Comparison of ENCODE assay signal across 12 mouse cellular contexts in genomic region chr9:57808771-57809310, GRCm38 (mm10). TPM values are rescaled to one million over a fixed set of nuclear protein-coding genes. Genes with fewer than 3 reads are reported as not detected.
A peak's percentile ranks its signal among the peaks of the same experiment; 100 is the strongest.
DNase-seq lines count a peak whose midpoint lies in the region; ATAC-seq lines count a peak whose summit lies in the region.
"Had no signal": no experiment of that assay in that cellular context is flagged by ENCODE, and none has a peak within 500 bp of the region (broad histone marks: within the 10 kb centered on the region; RNA-seq: fewer than 3 reads in every experiment).

No protein-coding gene starts in this region.

- no peak for ATAC-seq in neural tube, embryonic 11.5 days (ENCODE audit: insufficient read depth, low FRiP score, low TSS enrichment)
- no peak for ATAC-seq in neural tube, embryonic 14.5 days (ENCODE audit: low read depth)
- no peak for ATAC-seq in granulocyte monocyte progenitor cell, adult 5-6 weeks (replicated peaks; ENCODE audit: poor library complexity, severe bottlenecking)

- H3K4me2 ChIP-seq in neural tube, embryonic 11.5 days (ENCODE audit: low read depth): no peak overlapping the region
- no peak overlapping the region for H3K4me2 ChIP-seq in neural tube, embryonic 14.5 days (ENCODE audit: low read depth, low read length)

- H3K9me3 ChIP-seq in neural tube, embryonic 11.5 days (ENCODE audit: control insufficient read depth, low read length): no peaks in the 10 kb centered on the region
- H3K9me3 ChIP-seq in hindbrain, embryonic 10.5 days: no peaks in the 10 kb centered on the region
- H3K9me3 ChIP-seq in neural tube, embryonic 14.5 days (ENCODE audit: control insufficient read depth, low read length): no peaks in the 10 kb centered on the region

- no peaks in the 10 kb centered on the region for H3K27me3 ChIP-seq in neural tube, embryonic 11.5 days (ENCODE audit: control insufficient read depth, insufficient read depth, low read length)
- H3K27me3 ChIP-seq in hindbrain, embryonic 10.5 days (ENCODE audit: insufficient read depth, poor library complexity, severe bottlenecking): no peaks in the 10 kb centered on the region
- H3K27me3 ChIP-seq in neural tube, embryonic 14.5 days (ENCODE audit: control insufficient read depth, insufficient read depth, low read length): no peaks in the 10 kb centered on the region

- H3K36me3 ChIP-seq in neural tube, embryonic 11.5 days (ENCODE audit: control insufficient read depth, insufficient read depth, low read length): no peaks in the 10 kb centered on the region
- peaks cover 33% of the 10 kb centered on the region for H3K36me3 ChIP-seq in hindbrain, embryonic 10.5 days
- no peaks in the 10 kb centered on the region for H3K36me3 ChIP-seq in neural tube, embryonic 14.5 days (ENCODE audit: control insufficient read depth, insufficient read depth, low read length)

- 0 out of 2 replicates have a peak overlapping the region, but pooled peaks have one; percentile 8 for H3K27ac ChIP-seq in neural tube, embryonic 11.5 days (ENCODE audit: low read depth, low read length)
- peak overlapping the region; percentile 72 for H3K27ac ChIP-seq in hindbrain, embryonic 10.5 days
- 0 out of 2 replicates have a peak overlapping the region, but pooled peaks have one; percentile 11 for H3K27ac ChIP-seq in neural tube, embryonic 14.5 days (ENCODE audit: low read depth, low read length)

- no peak for DNase-seq in neural tube, embryonic 11.5 days (ENCODE audit: low spot score)
- DNase-seq in neural tube, embryonic 10.5 days (ENCODE audit: extremely low spot score, low spot score): no peak
- no peak for DNase-seq in hindbrain, embryonic 10.5 days (ENCODE audit: low spot score)
- peak; percentile 55 to 60 for DNase-seq in kidney, postnatal 36 days
- no peak for DNase-seq in urinary bladder, postnatal 36 days (ENCODE audit: low spot score in 2 of 2)
- DNase-seq in B cell, adult 2 months: no peak
- DNase-seq: cerebellum, postnatal 25 days; heart, postnatal 4 days; right cerebral cortex, postnatal 4 days had no signal

- H3K4me1 ChIP-seq in neural tube, embryonic 11.5 days (ENCODE audit: control insufficient read depth, insufficient read depth, low read length): peaks cover 38% of the 10 kb centered on the region
- H3K4me1 ChIP-seq in hindbrain, embryonic 10.5 days (replicated peaks): peaks cover 98% of the 10 kb centered on the region
- H3K4me1 ChIP-seq in neural tube, embryonic 14.5 days (ENCODE audit: control insufficient read depth, insufficient read depth, low read length): peaks cover 55% of the 10 kb centered on the region

- 30% methylated on average over 5 of the region's 5 CpGs for WGBS in neural tube, embryonic 11.5 days
- WGBS in hindbrain, embryonic 10.5 days: 46% methylated on average over 5 of the region's 5 CpGs
- 16% methylated on average over 5 of the region's 5 CpGs for WGBS in neural tube, embryonic 14.5 days

- no peak overlapping the region for H3K9ac ChIP-seq in neural tube, embryonic 11.5 days (ENCODE audit: low read length)
- no peak overlapping the region for H3K9ac ChIP-seq in neural tube, embryonic 14.5 days (replicated peaks; ENCODE audit: low read depth, low read length)

- no peak overlapping the region for H3K4me3 ChIP-seq in neural tube, embryonic 11.5 days (ENCODE audit: low read depth, low read length)
- H3K4me3 ChIP-seq in hindbrain, embryonic 10.5 days: no peak overlapping the region
- no peak overlapping the region for H3K4me3 ChIP-seq in neural tube, embryonic 14.5 days (ENCODE audit: low read depth, low read length)
- H3K4me3 ChIP-seq: myocyte had no signal

RNA-seq across cellular contexts. Expression of gene Arid3b, which starts 27.8 kb away (rescaled TPM):
- 25.7 and 25.8 TPM in 2 replicates for polyA plus RNA-seq in neural tube, embryonic 11.5 days (2014; fragmentation: Nextera tagmentation; extraction: Ambion mirVana)
- polyA plus RNA-seq in hindbrain, embryonic 10.5 days (2016; fragmentation: Nextera tagmentation; extraction: Ambion mirVana): 42.7 and 57.7 TPM in 2 replicates
- polyA plus RNA-seq in neural tube, embryonic 14.5 days (2014; fragmentation: Nextera tagmentation; extraction: Ambion mirVana): 6.3 and 7.3 TPM in 2 replicates
- total RNA-seq in granulocyte monocyte progenitor cell, adult 5-6 weeks (2014; fragmentation: Nextera tagmentation): 2.0 and 3.6 TPM in 2 replicates
- 0.99 and 1.3 TPM in 2 replicates for total RNA-seq in granulocyte monocyte progenitor cell, adult 5-6 weeks (2017)

RNA-seq across cellular contexts. Expression of gene Clk3, which starts 43.2 kb away (rescaled TPM):
- 88.4 and 97.3 TPM in 2 replicates for polyA plus RNA-seq in neural tube, embryonic 11.5 days (2014; fragmentation: Nextera tagmentation; extraction: Ambion mirVana)
- 90.7 and 105 TPM in 2 replicates for polyA plus RNA-seq in hindbrain, embryonic 10.5 days (2016; fragmentation: Nextera tagmentation; extraction: Ambion mirVana)
- polyA plus RNA-seq in neural tube, embryonic 14.5 days (2014; fragmentation: Nextera tagmentation; extraction: Ambion mirVana): 58.5 and 64.6 TPM in 2 replicates
- 44.0 and 48.0 TPM in 2 replicates for total RNA-seq in granulocyte monocyte progenitor cell, adult 5-6 weeks (2014; fragmentation: Nextera tagmentation)
- total RNA-seq in granulocyte monocyte progenitor cell, adult 5-6 weeks (2017): 36.8 and 49.9 TPM in 2 replicates

Comparison
In these comparisons a context has a peak if more than half of its experiments do, and no peak if none do; other contexts are left out.
1. DNase-seq: peak in kidney, postnatal 36 days (2 of 2); none in neural tube, embryonic 11.5 days (single experiment), neural tube, embryonic 10.5 days (single experiment), hindbrain, embryonic 10.5 days (single experiment), urinary bladder, postnatal 36 days (0 of 2) and B cell, adult 2 months (0 of 2).
2. H3K27ac ChIP-seq: peak in every context shown above with its lines; median percentile 72 in hindbrain, embryonic 10.5 days; 11 in neural tube, embryonic 14.5 days; 8 in neural tube, embryonic 11.5 days.